Mouse (Mus musculus) ES-E14 (cell line): ENCODE data around the gene Oxsm.

Source experiments
- CHD2 ChIP-seq: IDR thresholded peaks from 2 replicates; pipeline ENCODE4 v1.6.1; 2014; ENCODE audit warnings: mild to moderate bottlenecking, low read depth, low read length, inconsistent platforms
- HCFC1 ChIP-seq: IDR thresholded peaks from 2 replicates; pipeline ENCODE4 v1.6.1; 2012; ENCODE audit warnings: low read length, inconsistent platforms, borderline replicate concordance; ENCODE audit not compliant: insufficient read depth
- MAFK ChIP-seq: IDR thresholded peaks from 2 replicates; pipeline ENCODE4 v1.6.1; 2014; ENCODE audit warnings: mild to moderate bottlenecking, low read depth, low read length, inconsistent platforms; ENCODE audit not compliant: insufficient read depth
- ZC3H11A ChIP-seq: IDR thresholded peaks from 2 replicates; pipeline ENCODE4 v1.6.1; 2012; ENCODE audit warnings: low read depth, mild to moderate bottlenecking, inconsistent platforms, low read length, borderline replicate concordance
- ZNF384 ChIP-seq: IDR thresholded peaks from 2 replicates; pipeline ENCODE4 v1.6.1; 2012; ENCODE audit warnings: low read depth, low read length, inconsistent platforms

GRCm38 (mm10) chr14:16279196-16279595 lies 29.6 kb upstream of the Oxsm start:
- TF ChIP-seq MAFK = no peak
- no peak for TF ChIP-seq CHD2
- TF ChIP-seq ZNF384 = no peak
- TF ChIP-seq HCFC1 = no peak
- TF ChIP-seq ZC3H11A = no peak
